ENCODE assay signal across 7 mouse cellular contexts in the genomic region with DNA sequence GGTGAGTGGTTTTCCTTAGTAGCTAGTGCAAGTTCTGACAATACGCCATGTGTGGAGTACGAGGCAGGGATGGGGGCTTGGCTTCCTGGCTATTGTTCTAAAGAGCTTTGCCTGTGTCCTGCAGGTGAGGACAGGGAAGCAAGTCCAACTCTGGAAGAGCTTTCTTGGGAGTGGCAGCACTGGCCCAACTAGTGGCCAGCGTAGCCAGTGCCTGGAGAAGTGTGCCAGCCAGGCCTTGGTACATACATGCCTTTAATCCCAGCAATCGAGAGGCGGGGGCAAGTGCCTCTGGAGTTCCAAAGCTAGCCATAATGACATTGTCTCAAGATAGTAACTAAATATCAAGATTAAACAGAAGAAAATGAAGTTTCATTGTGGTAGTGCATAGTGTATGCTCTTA. TPM values are rescaled to one million over a fixed set of nuclear protein-coding genes. Genes with fewer than 3 reads are reported as not detected.
DNase-seq lines count a peak whose midpoint lies in the region; ATAC-seq and TF ChIP-seq lines count a peak whose summit lies in the region.

No protein-coding gene starts in this region.

- no peaks in the 10 kb centered on the region for H3K27me3 ChIP-seq in E14TG2a.4 (ENCODE audit: insufficient read depth, low read length)
- no peaks in the 10 kb centered on the region for H3K27me3 ChIP-seq in erythroblast, embryonic 14.5 days (ENCODE audit: control insufficient read depth)
- no peaks in the 10 kb centered on the region for H3K27me3 ChIP-seq in intestine, embryonic 14.5 days (replicated peaks; ENCODE audit: control insufficient read depth, insufficient read depth, low read length)
- no peaks in the 10 kb centered on the region for H3K27me3 ChIP-seq in midbrain, embryonic 14.5 days (ENCODE audit: control insufficient read depth, insufficient read depth, low read length)

- DNase-seq in 3134 (ENCODE audit: extremely low read depth, insufficient read length, low spot score): peak; percentile 11
- no peak for DNase-seq in intestine, embryonic 14.5 days (ENCODE audit: low spot score)
- no peak for DNase-seq in midbrain, embryonic 14.5 days
- no peak for DNase-seq in frontal cortex, postnatal 14 days (ENCODE audit: low spot score in 2 of 2)
- no peak for DNase-seq in layer of hippocampus, adult 9-10 months (ENCODE audit: low spot score)

- WGBS in intestine, embryonic 14.5 days: 74% methylated on average over 5 of the region's 5 CpGs
- 54% methylated on average over 5 of the region's 5 CpGs for WGBS in midbrain, embryonic 14.5 days

- no peaks in the 10 kb centered on the region for H3K9me3 ChIP-seq in E14TG2a.4 (ENCODE audit: low read length)
- no peaks in the 10 kb centered on the region for H3K9me3 ChIP-seq in erythroblast, embryonic 14.5 days (ENCODE audit: control insufficient read depth, low read length)
- no peaks in the 10 kb centered on the region for H3K9me3 ChIP-seq in intestine, embryonic 14.5 days (ENCODE audit: control insufficient read depth, low read length)
- H3K9me3 ChIP-seq in midbrain, embryonic 14.5 days (ENCODE audit: control insufficient read depth, low read length): no peaks in the 10 kb centered on the region

- H3K4me1 ChIP-seq in E14TG2a.4 (replicated peaks; ENCODE audit: low read depth, low read length): peaks cover 40% of the 10 kb centered on the region
- H3K4me1 ChIP-seq in erythroblast, embryonic 14.5 days (ENCODE audit: control insufficient read depth): peaks cover 36% of the 10 kb centered on the region
- H3K4me1 ChIP-seq in intestine, embryonic 14.5 days (replicated peaks; ENCODE audit: control insufficient read depth, insufficient read depth, low read length): peaks cover 17% of the 10 kb centered on the region
- H3K4me1 ChIP-seq in midbrain, embryonic 14.5 days (ENCODE audit: control insufficient read depth, insufficient read depth, low read length): peaks cover 5% of the 10 kb centered on the region

- peaks cover 32% of the 10 kb centered on the region for H3K36me3 ChIP-seq in E14TG2a.4 (ENCODE audit: insufficient read depth, low read length)
- peaks cover 28% of the 10 kb centered on the region for H3K36me3 ChIP-seq in erythroblast, embryonic 14.5 days (ENCODE audit: control insufficient read depth)
- H3K36me3 ChIP-seq in intestine, embryonic 14.5 days (ENCODE audit: control insufficient read depth, insufficient read depth, low read length): peaks cover 14% of the 10 kb centered on the region
- peaks cover 5% of the 10 kb centered on the region for H3K36me3 ChIP-seq in midbrain, embryonic 14.5 days (ENCODE audit: control insufficient read depth, insufficient read depth, low read length)

- H3K4me2 ChIP-seq in intestine, embryonic 14.5 days (ENCODE audit: low read length): peak overlapping the region; percentile 72
- peak overlapping the region; percentile 81 for H3K4me2 ChIP-seq in midbrain, embryonic 14.5 days (ENCODE audit: low read length)

- H3K27ac ChIP-seq in intestine, embryonic 14.5 days (ENCODE audit: low read depth): peak overlapping the region; percentile 98
- peak overlapping the region; percentile 93 for H3K27ac ChIP-seq in midbrain, embryonic 14.5 days (replicated peaks; ENCODE audit: low read depth, low read length)

- H3K9ac ChIP-seq in intestine, embryonic 14.5 days (ENCODE audit: low read length): peak overlapping the region; percentile 36
- peak overlapping the region; percentile 34; the same call in 1 of the 2 replicates for H3K9ac ChIP-seq in midbrain, embryonic 14.5 days (replicated peaks; ENCODE audit: low read length)

- H3K4me3 ChIP-seq in E14TG2a.4 (replicated peaks; ENCODE audit: low read length): peak overlapping the region; percentile 91
- peak overlapping the region; percentile 80 for H3K4me3 ChIP-seq in erythroblast, embryonic 14.5 days (replicated peaks)
- H3K4me3 ChIP-seq in intestine, embryonic 14.5 days (ENCODE audit: low read depth, low read length): no peak overlapping the region
- H3K4me3 ChIP-seq in midbrain, embryonic 14.5 days (replicated peaks; ENCODE audit: low read depth, low read length): peak overlapping the region; percentile 63; the same call in 1 of the 2 replicates

- ATAC-seq in intestine, embryonic 14.5 days (replicated peaks; ENCODE audit: low FRiP score, low TSS enrichment, low read depth): no peak
- ATAC-seq in midbrain, embryonic 14.5 days (ENCODE audit: low FRiP score, low TSS enrichment): 0 out of 2 replicates have a peak, but pooled peaks have one; percentile 16

- no peak for TF ChIP-seq CTCF in E14TG2a.4 (conservative IDR thresholded peaks at IDR 0.05; ENCODE audit: low read length)

RNA-seq across cellular contexts. Expression of a gene that starts 0.6 kb away (rescaled TPM):
- not detected in 2 replicates for polyA plus RNA-seq in erythroblast, embryonic 14.5 days (2012)
- not detected in 2 replicates for polyA plus RNA-seq in intestine, embryonic 14.5 days (2014; fragmentation: Nextera tagmentation; extraction: Ambion mirVana)
- polyA plus RNA-seq in midbrain, embryonic 14.5 days (2014; fragmentation: Nextera tagmentation; extraction: Ambion mirVana): 0.38 TPM in 1 of 2 replicates, not detected in the other

RNA-seq across cellular contexts. Expression of a gene that starts 0.7 kb away (rescaled TPM):
- 0.37 and 0.53 TPM in 2 replicates for polyA plus RNA-seq in erythroblast, embryonic 14.5 days (2012)
- 40.9 and 43.6 TPM in 2 replicates for polyA plus RNA-seq in intestine, embryonic 14.5 days (2014; fragmentation: Nextera tagmentation; extraction: Ambion mirVana)
- polyA plus RNA-seq in midbrain, embryonic 14.5 days (2014; fragmentation: Nextera tagmentation; extraction: Ambion mirVana): 24.8 and 38.2 TPM in 2 replicates

RNA-seq across cellular contexts. Expression of a gene that starts 31.1 kb away (rescaled TPM):
- not detected in 2 replicates for polyA plus RNA-seq in erythroblast, embryonic 14.5 days (2012)
- 1.8 and 206 TPM in 2 replicates for polyA plus RNA-seq in intestine, embryonic 14.5 days (2014; fragmentation: Nextera tagmentation; extraction: Ambion mirVana)
- polyA plus RNA-seq in midbrain, embryonic 14.5 days (2014; fragmentation: Nextera tagmentation; extraction: Ambion mirVana): 8.5 and 8.7 TPM in 2 replicates

RNA-seq across cellular contexts. Expression of a gene that starts 57.9 kb away (rescaled TPM):
- polyA plus RNA-seq in erythroblast, embryonic 14.5 days (2012): not detected in 2 replicates
- 0.73 and 0.93 TPM in 2 replicates for polyA plus RNA-seq in intestine, embryonic 14.5 days (2014; fragmentation: Nextera tagmentation; extraction: Ambion mirVana)
- polyA plus RNA-seq in midbrain, embryonic 14.5 days (2014; fragmentation: Nextera tagmentation; extraction: Ambion mirVana): 0.98 and 1.2 TPM in 2 replicates

Comparison
In these comparisons a context has a peak if more than half of its experiments do, and no peak if none do; other contexts are left out.
1. RNA of a gene that starts 0.7 kb away (polyA plus RNA-seq): 40.9 to 43.6 TPM in intestine, embryonic 14.5 days and 24.8 to 38.2 TPM in midbrain, embryonic 14.5 days; 0.37 to 0.53 TPM in erythroblast, embryonic 14.5 days; every median in the first group is over 10 times any median in the second.